Mouse (Mus musculus) cerebellum, postnatal 14 days (tissue): ENCODE results near the gene Plekhg5.
A peak's percentile ranks its signal among the peaks of the same experiment; 100 is the strongest.

Source experiments
- DNase-seq, 2 experiments: peaks; one replicate each; pipeline ENCODE4 v3.0.0; 2021; ENCODE audit warnings: mixed read lengths in 2 of 2

Plekhg5 gene

DNA sequence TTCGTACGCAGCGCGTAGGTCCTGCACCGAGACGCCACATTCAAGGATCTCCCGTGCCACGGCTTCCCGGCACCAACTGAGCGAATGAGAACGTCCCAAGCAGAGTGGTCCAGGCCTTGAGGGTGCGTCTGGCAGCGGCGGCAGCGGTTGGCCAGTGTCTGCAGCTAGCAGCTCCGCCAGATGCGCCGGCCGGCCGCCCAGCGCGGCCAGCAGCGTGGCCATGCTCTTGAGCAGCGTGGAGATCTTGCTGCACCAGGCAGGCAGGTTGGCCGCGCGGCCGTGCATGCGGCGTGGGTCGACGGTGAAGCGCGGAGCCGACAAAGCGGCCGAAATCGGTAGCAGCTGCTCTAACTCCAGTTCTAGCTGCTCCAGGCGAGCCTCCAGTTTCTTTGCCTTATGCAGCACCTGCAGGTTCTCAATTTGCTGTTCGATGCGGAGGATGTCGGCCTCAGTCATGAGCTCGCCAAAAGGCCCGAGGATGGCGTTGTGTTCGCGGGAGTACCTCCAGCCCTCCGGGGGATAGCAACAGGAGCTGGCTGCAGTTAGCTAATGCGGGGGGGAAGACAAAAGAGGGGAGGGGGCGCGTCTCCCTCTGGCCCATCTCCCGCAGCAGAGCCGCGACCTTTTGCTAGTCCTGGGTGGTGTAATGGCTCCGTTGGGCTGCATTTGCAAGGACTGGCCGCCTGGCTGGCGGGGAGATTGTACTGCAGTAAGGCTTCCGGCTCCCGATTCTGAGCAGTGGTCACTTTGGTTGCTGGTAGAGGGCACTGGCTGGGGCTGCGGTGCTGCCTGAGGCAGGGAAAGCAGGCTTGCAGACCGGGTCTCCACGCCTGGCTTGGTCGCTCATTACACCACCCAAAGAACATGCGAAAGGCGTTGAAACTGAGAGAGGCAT, 54.0 kb downstream of the Plekhg5 start:
- peak in 1 of 2 experiments; percentile 32 for DNase-seq

DNA sequence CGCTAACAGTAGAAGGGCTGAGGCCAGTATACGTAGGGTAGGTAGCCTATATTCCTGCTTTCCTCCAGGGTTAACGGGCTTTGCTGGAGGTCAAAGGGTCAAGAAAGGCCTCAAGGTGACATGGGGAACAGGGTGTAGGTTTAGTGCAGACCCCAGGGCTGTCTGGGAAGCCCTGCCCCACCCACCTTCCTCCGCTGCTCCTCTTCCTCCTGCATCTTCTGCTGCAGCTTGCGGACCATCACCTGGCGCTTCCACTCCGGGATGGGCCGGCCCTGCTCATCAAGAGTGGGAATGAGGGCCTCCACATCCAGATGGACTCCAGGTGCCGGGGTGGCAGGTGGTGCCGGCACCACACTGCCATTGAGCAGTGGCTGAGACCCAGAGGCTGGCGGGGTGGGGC, 55.6 kb downstream of the Plekhg5 start:
- no peak for DNase-seq

DNA sequence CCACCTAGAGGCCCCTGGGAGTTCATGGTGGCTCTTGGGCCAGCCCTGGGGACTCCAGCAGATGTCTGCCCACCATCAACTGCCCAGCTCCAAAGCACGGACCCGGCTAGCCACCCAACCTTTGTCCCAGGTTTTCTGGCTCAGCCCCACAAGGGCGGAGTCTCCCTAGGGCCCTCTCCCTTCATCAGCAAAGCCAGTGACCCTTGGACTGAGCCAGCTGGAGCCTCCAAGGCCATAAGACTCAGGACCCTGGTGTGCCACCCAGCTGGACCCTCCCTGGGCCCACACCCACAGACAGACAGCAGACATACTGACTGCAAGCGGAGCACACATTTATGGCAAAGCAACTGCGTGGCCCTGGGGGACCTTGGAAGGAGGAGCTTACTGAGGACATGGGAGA, 56.5 kb downstream of the Plekhg5 start:
- DNase-seq: no peak

DNA sequence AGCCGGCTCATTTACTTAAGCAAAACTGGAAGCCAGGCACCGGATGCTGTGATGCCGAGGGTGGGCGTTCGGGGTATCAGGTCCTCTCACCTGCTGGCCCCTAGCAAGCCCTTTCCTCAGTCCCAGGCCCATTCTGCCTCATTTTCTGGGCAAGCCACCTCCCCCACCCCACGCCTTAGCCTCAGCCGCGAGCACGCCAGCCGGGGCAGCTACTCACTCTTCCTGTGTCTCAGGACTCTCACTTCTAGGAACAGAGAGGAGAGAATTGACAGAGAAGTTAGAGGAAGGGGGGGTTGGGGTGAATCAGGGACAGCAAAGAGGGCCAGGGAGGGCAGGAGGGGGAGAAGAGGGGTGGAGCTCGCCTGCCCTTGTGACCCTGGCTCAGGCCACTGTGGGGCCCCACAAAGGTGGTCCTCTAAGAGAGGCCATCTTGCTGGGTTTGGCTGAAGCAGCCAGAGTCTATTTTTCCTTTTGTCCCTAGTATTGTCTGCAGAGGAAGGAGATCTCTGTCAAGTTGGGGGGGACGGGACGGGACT, 57.2 kb downstream of the Plekhg5 start:
- no peak for DNase-seq

DNA sequence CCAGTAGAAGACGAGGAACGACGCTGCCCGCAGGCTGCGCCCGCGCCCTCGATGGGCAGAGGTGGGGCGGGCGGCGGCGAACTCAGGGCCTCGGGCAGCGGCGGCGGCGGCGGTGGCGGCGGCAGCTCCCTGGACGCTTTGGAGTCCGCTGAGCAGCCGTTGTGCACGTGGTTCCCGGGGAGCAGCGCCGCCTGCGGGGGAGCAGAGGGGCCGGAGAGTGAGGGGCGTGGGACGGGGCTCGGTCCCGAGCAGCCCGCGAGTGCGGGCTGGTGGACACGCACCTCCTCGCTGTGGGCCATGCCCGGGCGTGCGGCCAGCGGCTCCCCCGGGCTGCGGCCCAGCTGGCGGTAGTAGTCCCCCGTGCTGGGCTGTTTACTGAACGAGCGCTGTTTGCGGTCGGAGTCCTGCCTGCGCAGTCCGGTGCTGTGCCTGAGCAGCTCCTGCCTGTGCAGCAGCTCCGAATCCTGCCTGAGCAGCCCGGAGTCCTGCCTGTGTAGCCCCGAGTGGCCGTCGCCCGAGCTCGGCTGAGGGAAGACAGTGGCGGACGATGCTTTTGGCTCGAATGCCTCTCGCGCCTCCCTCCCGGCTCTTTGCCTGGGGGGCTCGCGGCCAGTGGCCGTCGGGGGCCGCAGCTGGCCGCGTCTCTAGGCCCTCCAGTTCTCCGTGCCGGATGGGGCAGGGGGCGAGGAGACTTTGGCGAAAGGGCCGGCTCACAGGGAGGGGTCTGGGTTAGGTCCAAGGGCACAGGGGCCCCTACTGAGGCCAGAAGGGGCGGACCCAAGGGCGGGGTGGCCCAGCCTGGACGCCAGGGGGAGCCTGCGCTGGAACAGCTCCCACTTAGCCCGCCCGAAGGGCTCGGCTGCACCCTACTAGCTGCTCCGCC, 58.7 kb downstream of the Plekhg5 start:
- peak in 1 of 2 experiments; percentile 42 for DNase-seq

DNA sequence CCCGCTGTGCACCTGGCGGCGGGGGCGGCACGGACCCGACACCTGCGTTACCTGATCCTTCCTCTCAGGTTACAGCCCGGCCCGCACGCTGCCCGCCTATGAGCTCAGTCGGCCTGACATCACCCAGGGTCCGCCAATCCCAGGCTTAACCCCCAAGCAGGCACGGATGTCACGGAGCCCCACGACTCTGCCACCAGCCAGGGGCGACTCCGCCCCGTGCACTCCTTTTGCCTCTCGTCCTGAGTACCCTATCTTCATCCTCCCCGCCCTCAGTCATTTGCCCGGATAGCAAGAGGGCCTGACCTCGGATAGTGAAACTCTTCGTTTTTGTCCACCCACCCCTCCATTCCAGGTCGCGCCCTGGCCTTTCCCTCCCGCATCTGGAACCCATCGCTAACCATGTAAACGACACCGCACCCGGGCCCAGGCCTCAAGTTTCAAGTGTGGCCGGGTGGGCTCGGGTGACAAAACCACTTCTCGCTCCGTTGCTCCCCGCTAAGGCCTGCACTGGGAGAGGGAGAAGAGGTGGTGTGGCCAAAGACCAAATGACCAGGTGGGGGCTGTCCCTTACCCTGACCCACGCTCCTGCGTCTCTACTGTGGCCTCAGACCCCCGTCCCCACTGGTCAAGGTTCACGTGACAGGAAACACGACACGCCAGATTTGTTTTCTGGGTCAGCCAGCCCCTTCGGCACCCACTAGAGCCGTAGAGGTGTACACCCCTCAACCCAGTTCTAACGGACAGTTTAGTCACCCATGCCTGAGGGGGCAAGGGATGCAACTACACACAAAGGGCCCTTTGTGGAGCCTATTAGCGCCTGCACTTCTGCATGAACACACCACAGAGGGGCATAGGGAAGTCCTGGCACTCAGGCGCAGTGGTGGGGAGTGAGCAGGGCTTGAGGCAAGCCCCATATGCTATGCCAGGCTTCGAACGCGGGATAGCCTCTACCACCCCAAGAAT, 59.8 kb downstream of the Plekhg5 start:
- DNase-seq: no peak

DNA sequence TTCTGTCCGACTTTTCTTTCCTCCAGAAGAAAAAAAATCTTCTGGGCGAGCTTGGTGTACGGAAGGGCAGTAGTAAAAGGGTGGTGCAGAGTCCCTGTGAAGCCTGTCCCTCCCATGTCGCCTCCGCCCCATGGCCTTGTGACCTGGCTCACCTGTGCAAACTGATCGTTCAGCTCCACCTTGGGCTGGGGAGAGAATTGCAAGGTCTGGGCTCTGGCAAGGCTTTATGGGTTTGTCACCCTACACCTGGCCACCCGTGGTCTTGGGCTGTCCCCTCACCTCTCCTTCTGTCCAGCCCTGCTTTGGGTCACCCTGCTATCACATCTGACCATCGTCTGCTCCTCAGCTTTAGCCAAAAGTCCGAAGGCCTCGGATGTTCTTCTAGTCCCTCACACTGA, 60.5 kb downstream of the Plekhg5 start:
- no peak for DNase-seq

DNA sequence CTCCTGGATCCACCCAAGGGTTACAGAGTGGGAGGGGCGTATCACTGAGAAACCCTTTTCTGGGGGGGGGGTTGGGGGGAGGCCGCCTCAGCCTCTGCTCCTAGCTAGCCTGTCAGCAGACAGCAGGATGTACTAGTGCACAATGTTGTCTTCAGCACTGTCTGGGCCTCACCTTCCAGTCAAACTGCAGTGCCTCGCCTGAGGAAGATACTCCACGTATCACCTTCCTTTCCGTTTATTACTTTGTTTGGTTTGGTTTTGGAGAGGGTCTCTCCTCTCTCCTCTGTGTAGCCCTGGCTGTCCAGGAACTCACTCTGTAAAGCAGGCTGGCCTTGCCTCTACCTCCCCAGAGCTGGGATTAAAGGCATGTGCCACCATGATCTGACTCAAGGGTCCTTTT, 60.9 kb downstream of the Plekhg5 start:
- DNase-seq: no peak

DNA sequence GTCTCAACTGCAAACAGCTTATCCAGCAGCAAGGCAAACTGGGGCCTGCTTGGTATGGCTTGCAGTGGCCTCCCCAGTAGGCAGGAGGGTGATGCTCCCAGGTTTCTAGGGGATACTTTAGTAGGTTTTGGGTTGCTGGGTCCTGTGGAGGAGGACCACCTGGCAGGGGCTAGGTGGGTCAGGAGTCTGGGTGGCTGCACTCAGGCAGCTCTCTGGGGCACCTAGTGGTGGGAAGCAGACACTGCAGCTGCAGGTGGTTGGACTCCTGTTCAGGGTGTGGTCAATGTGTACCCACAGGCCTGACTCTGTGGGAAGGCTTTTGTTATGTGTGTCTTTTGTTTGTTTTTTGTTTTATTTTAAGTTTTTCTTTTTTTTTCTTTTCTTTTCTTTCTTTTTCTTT, 62.2 kb downstream of the Plekhg5 start:
- peak; percentile 55 to 72 for DNase-seq

DNA sequence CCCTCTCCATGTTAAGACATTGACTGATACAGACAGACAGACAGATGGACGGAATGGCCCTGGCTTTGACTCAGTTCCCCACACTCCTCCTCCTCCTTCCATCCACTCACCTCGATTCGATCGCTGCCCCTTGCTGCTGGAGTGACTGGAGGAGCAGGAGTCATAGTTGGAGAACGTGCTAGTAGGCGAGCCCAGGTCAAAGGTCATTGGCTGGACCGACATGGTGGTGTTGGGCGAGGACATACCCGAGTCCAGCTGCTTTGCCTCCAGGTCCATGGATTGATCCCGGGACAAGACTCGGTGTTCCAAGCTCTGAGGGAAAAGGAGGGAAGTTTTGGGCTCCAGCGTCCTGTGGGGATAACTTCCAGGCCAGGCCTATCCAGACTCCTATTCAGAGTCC, 63.1 kb downstream of the Plekhg5 start:
- DNase-seq: no peak

DNA sequence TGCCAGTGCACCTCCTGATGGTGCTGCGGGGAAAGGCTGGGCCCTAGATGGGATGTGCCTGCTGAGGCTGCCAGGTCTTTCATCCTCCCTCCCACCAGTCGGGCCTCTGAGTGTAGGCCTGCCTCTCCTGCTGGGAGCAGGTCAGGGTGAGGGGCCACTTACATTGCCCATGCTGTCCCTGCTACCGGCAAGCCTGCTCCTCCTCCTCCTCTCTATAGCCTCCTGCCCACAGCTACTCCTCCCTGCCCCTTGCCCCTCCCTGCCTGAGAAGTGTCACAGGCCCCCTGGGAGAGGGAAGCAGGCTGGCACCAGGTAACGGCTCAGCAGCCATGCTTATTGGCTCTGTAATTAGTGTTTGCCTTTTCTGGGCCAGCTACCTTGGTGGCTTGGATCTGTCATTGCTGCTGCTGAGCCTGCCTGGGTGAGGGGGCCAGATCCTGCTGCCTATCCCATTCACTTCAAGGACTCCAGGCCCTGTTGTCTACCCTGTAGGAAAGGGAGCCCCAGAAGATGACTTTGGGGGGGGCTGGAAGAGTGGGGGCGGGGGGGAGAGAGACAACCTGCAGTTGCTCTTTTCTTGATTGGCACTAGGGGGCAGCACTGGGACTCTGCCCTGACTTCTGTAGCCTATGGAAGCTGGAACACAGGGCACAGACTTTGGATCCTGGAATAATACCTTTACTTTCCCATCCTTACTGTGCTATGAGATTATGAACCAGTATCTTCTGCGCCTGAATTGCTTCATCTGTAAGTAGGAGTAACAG, 64.0 kb downstream of the Plekhg5 start:
- peak; percentile 50 to 67 for DNase-seq

DNA sequence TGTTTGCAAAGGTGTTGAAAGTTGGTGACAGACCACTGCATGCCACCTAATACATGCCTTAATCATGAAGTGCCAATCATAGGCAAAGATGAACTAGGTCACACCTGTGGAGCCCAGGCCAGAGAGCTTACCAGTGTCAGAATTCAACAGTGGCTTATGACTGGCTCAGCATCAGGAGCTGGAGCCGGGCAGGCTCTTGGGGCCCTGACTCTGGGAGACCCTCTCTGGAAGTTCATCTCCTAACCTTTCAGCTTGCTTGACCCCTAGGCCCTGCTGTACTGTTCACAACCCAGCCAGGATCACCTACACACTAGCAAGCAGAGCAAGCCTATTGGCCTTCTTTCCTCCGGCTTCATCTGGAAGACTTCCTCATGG, 64.6 kb downstream of the Plekhg5 start:
- no peak for DNase-seq

DNA sequence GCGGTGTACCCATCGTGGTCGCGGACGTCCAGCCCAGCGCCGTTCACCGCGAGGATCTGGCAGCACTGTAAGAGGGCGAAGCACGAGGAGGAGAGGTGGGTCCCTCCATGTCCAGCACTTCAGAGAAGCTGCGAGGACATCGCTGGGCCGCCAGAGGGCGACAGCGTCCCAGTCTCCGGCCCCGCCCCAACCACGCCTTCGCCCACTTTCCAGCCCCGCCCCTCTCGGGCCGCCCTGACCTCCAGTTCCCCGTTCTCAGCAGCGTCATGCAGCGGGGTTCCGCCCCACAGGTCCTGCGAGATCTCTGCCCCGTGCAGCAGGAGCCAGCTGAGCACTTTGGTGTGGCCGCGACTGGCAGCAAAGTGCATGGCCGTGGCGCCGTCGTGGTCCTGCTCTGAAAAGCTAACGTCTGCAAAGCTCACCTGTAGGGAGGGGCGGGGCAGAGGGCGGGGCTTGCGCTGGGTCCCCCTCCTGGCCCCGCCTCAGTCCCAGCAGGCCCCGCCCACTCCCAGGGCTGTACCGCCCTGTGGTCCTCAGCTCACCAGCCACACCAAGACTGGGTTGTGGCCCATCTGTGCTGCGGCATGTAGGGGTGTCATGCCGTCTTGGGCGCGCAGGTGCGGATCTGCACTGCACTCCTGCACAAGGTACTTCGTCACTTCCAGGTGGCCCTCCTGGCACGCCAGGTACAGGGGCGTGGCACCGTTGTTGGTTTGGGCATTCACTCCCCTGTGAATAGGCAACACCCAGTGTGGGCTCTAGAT, 66.4 kb downstream of the Plekhg5 start:
- peak; percentile 82 to 87 for DNase-seq

DNA sequence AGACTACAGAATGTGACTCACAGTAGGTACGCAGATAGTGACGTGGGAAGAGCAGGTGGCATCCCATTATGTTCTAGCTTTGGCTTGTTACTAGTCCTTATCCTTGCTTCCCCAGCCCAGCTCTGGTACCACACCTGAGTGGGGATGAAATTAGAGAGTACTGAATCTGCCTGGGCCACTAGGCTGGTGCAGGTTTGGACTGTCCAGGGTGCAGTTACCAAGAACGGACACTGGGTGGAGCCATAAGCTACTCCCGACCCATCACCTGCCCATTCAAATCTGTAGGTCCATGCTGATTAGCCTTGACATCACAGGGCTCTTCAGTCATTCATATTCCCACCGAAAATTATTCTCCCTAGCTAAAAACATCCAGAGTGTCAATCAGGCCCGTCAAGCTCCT, 68.1 kb downstream of the Plekhg5 start:
- DNase-seq: peak; percentile 76 to 82

DNA sequence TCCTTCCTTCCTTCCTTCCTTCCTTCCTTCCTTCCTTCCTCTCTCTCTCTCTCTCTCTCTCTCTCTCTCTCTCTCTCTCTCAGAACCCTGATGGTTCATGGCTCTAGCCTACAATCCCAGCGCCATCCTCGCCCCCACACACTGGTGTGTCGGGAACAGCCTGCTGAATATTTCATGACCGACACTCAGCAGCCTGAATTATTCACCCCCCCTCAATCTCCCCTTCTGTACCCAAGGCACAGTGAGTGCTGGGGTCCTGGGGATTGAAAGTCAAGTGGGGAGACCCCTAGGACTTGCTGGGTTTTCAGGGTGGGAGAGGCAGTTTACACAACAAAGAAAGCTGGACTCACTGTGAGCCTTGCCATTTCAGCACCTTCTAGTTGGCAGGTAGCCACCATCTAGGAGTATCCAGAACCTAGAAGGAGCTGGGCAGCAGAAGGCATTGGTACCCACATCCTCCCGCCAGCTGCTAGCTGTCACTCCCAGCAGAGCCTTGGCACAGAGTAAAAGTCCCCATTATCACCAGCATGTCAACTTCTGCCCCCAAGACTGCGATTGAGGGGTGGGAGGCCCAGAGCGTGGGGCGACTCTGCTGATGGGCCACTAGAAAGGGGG, 69.3 kb downstream of the Plekhg5 start:
- DNase-seq: no peak

DNA sequence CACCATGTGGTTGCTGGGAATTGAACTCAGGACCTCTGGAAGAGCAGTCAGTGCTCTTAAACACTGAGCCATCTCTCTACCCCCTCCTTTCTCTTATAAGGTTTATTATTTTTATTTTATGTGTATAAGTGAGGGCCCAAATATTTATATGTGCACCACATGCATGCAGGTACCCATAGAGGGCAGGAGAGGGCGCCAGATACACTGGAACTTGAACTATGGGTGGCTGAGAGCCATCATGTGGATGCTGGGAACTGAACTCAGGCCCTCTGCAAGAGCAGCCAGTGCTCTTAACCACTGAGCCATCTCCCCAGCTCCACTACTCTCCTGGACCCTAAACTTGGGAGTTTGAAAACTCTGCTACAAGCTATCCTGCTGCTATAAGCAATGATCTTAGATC, 71.3 kb downstream of the Plekhg5 start:
- no peak for DNase-seq

DNA sequence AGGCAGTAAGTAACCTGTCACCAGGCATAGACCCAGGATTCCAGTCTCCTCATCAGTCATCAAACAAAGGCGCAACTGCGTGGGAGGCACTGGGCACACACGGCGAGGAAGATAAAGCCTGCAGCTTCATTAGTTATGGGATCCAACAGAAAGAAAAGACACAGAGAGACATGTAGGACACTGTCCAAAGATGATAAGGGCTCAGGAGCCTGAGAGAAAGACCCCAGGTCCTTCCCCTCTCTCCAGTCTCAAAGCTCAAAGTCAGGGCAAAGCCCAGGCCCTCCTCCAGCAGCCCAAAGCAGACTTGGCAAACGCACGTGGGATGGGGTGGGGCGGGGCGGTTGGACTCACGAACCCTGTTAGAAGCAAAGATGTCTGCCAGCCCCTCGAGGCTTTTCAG, 73.2 kb downstream of the Plekhg5 start:
- DNase-seq: no peak

DNA sequence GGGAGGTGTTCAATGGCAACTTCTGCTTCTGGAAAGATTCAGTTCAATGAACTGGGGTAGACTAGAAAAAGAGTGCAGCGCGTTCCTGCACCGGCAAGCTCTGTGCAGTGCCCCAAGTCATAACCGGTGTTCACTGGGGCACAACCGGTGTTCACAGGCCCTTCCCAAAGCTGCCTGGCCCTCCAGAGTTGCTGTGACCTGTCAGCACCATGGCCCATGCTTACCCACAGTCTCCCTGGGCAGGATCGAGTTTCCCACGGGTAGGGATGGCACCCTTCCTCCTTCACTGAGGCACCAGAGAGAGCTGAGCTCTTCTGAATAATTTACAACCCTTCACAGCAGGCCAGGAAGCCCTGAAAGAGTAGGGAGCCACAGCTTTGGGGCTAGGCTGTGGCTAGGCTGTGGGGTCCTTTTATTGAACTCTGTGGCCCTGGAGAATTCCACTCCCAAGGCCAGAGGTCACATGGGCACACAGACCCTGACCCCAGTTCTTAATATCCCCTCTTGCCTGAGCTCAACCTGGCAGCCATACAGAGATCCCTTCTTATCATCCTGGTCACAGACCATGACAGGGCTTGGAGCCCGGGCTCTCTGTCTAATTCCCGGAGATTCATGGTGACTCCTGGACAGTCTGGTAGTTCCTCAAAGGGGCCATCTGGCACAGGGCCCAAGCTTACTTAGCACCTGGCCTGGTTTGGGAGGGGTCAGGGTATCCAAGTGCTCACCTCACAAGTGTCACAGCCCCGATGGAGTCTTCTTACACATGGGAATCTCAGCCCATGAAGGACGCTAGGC, 73.9 kb downstream of the Plekhg5 start:
- no peak for DNase-seq

DNA sequence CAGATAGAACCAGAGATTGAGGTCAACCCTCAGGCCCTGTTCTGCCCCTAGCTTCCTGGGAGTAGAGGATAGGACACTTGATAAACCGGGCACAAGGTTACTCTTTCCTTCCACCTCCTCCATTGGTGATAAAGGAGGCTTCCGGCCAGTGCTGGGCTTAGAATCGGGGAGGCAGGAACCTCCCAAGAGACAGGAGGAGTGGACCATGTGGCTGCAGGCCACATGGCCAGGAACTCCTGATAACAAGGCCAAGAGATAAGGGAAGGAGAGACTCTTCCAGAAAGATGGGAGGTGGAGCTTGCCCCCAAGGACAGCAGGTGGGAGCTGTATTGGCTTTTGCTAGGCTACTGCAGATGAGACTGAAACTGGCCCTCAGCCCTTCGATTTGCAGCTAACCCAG, 78.2 kb downstream of the Plekhg5 start:
- DNase-seq: no peak
